Mouse (Mus musculus) MEL (cell line): ENCODE data around the gene Naa16. TPM values are rescaled to one million over a fixed set of nuclear protein-coding genes. Genes with fewer than 3 reads are reported as not detected.

Source experiments
- DNase-seq: peaks from one replicate; pipeline ENCODE4 v3.0.0; 2011; ENCODE audit warnings: low read depth, low spot score
- H3K27ac ChIP-seq: 2 replicates; pipeline ENCODE4 v1.5.1; 2012; ENCODE audit warnings: low read depth, mild to moderate bottlenecking, control low read depth, low read length, moderate library complexity; ENCODE audit not compliant: control insufficient read depth
- H3K27me3 ChIP-seq, 2 experiments: fragments of 150-350 bp in 1 of 2; sonication (generic) in 1 of 2; 2 replicates each; pipeline ENCODE4 v1.6.1; 2012; ENCODE audit warnings: low read length in 2 of 2, mild to moderate bottlenecking in 2 of 2, improper control_type of control experiment in 1 of 2, moderate library complexity in 1 of 2; ENCODE audit not compliant: insufficient read depth in 2 of 2, control insufficient read depth in 1 of 2
- H3K36me3 ChIP-seq, 2 experiments: 2 replicates each; pipeline ENCODE4 v1.6.1; 2012 to 2014; ENCODE audit warnings: low read length in 2 of 2, improper control_type of control experiment in 1 of 2, inconsistent platforms in 1 of 2, mild to moderate bottlenecking in 1 of 2; ENCODE audit not compliant: insufficient read depth in 2 of 2, control insufficient read depth in 1 of 2
- H3K4me1 ChIP-seq, 2 experiments: fragments of 150-350 bp in 1 of 2; sonication (generic) in 1 of 2; 2 replicates each; pipeline ENCODE4 v1.6.1; 2012; ENCODE audit warnings: low read length in 2 of 2, improper control_type of control experiment in 1 of 2, mild to moderate bottlenecking in 1 of 2; ENCODE audit not compliant: insufficient read depth in 2 of 2, control insufficient read depth in 1 of 2
- H3K4me3 ChIP-seq, 2 experiments: fragments of 150-350 bp in 1 of 2; sonication (generic) in 1 of 2; 2 replicates each; pipeline ENCODE4 v1.5.1; 2012; ENCODE audit warnings: low read depth in 2 of 2, low read length in 2 of 2, mild to moderate bottlenecking in 2 of 2, moderate library complexity in 2 of 2, control low read depth in 1 of 2, improper control_type of control experiment in 1 of 2; ENCODE audit not compliant: control insufficient read depth in 1 of 2, insufficient read depth in 1 of 2
- H3K79me2 ChIP-seq: 2 replicates; pipeline ENCODE4 v1.6.1; 2012; ENCODE audit warnings: mild to moderate bottlenecking, low read length, moderate library complexity; ENCODE audit not compliant: control insufficient read depth, poor library complexity, insufficient read depth
- H3K9ac ChIP-seq: 2 replicates; pipeline ENCODE4 v1.6.1; 2012; ENCODE audit warnings: low read depth, mild to moderate bottlenecking, control low read depth, low read length, moderate library complexity; ENCODE audit not compliant: control insufficient read depth, poor library complexity, severe bottlenecking
- H3K9me3 ChIP-seq: fragments of 150-350 bp; sonication (generic); replicated peaks from 2 replicates; pipeline ENCODE4 v1.6.1; 2012; ENCODE audit warnings: mild to moderate bottlenecking, low read length, improper control_type of control experiment, moderate library complexity; ENCODE audit not compliant: insufficient read depth
- BHLHE40 ChIP-seq: IDR thresholded peaks from 2 replicates; pipeline ENCODE4 v1.6.1; 2012; ENCODE audit warnings: low read depth, mild to moderate bottlenecking, inconsistent platforms, low read length, improper control_type of control experiment, borderline replicate concordance
- CHD1 ChIP-seq: IDR thresholded peaks from 2 replicates; pipeline ENCODE4 v1.6.1; 2012; ENCODE audit warnings: low read depth, mild to moderate bottlenecking, inconsistent platforms, low read length, improper control_type of control experiment
- EP300 ChIP-seq, 2 experiments: IDR thresholded peaks; 2 replicates each; pipeline ENCODE4 v1.6.1; 2011; ENCODE audit warnings: improper control_type of control experiment in 2 of 2, low read length in 2 of 2, low read depth in 1 of 2, mild to moderate bottlenecking in 1 of 2
- ETS1 ChIP-seq: IDR thresholded peaks from 2 replicates; pipeline ENCODE4 v1.6.1; 2012; ENCODE audit warnings: low read depth, mild to moderate bottlenecking, inconsistent platforms, low read length, improper control_type of control experiment, moderate library complexity
- GABPA ChIP-seq: IDR thresholded peaks from 2 replicates; pipeline ENCODE4 v1.6.1; 2012; ENCODE audit warnings: low read depth, mild to moderate bottlenecking, inconsistent platforms, low read length, improper control_type of control experiment, moderate library complexity
- GATA1 ChIP-seq: IDR thresholded peaks from 2 replicates; pipeline ENCODE4 v1.6.1; 2011; ENCODE audit warnings: low read depth, low read length, improper control_type of control experiment
- MAFK ChIP-seq: IDR thresholded peaks from 2 replicates; pipeline ENCODE4 v1.6.1; 2011; ENCODE audit warnings: low read depth, mild to moderate bottlenecking, low read length, improper control_type of control experiment, borderline replicate concordance
- MAX ChIP-seq: IDR thresholded peaks from 2 replicates; pipeline ENCODE4 v1.6.1; 2011; ENCODE audit warnings: low read length, improper control_type of control experiment
- MEF2A ChIP-seq: IDR thresholded peaks from 2 replicates; pipeline ENCODE4 v1.6.1; 2014; ENCODE audit warnings: low read depth, mild to moderate bottlenecking, inconsistent platforms, low read length, improper control_type of control experiment; ENCODE audit not compliant: poor library complexity, insufficient replicate concordance, severe bottlenecking; ENCODE audit errors: extremely low read depth
- MXI1 ChIP-seq: IDR thresholded peaks from 2 replicates; pipeline ENCODE4 v1.6.1; 2011; ENCODE audit warnings: mild to moderate bottlenecking, low read depth, low read length, improper control_type of control experiment
- NELFE ChIP-seq: IDR thresholded peaks from 2 replicates; pipeline ENCODE4 v1.6.1; 2011; ENCODE audit warnings: low read depth, low read length, improper control_type of control experiment
- RAD21 ChIP-seq: IDR thresholded peaks from 2 replicates; pipeline ENCODE4 v1.6.1; 2011; ENCODE audit warnings: mild to moderate bottlenecking, low read depth, low read length, improper control_type of control experiment
- RCOR1 ChIP-seq: IDR thresholded peaks from 2 replicates; pipeline ENCODE4 v1.6.1; 2012; ENCODE audit warnings: low read depth, mild to moderate bottlenecking, inconsistent platforms, low read length, improper control_type of control experiment
- TAL1 ChIP-seq: IDR thresholded peaks from 2 replicates; pipeline ENCODE4 v1.6.1; 2012; ENCODE audit warnings: mild to moderate bottlenecking, inconsistent platforms, low read length, moderate library complexity, mixed read lengths
- TBP ChIP-seq: IDR thresholded peaks from 2 replicates; pipeline ENCODE4 v1.8.0; 2011; ENCODE audit warnings: low read depth, low read length, improper control_type of control experiment
- TCF12 ChIP-seq: IDR thresholded peaks from 2 replicates; pipeline ENCODE4 v1.6.1; 2014; ENCODE audit warnings: low read depth, mild to moderate bottlenecking, inconsistent platforms, low read length, improper control_type of control experiment, moderate library complexity
- UBTF ChIP-seq: IDR thresholded peaks from 2 replicates; pipeline ENCODE4 v1.6.1; 2012; ENCODE audit warnings: low read depth, mild to moderate bottlenecking, inconsistent platforms, low read length, improper control_type of control experiment, moderate library complexity, borderline replicate concordance; ENCODE audit not compliant: insufficient read depth
- polyA plus RNA-seq, 2 experiments: library from polyadenylated mRNA; stranded (reverse) in 1 of 2; unstranded in 1 of 2; fragments of >175 nt in 1 of 2; fragments of >200 nt in 1 of 2; gene quantifications; 2 replicates each; pipeline versions ENCODE4 v1.2.1 to v1.2.4; 2012; ENCODE audit warnings: low replicate concordance in 2 of 2, low read depth in 1 of 2; ENCODE audit not compliant: insufficient read length in 2 of 2, insufficient read depth in 1 of 2, missing spikeins in 1 of 2
- total RNA-seq: library from RNA; depleted of rRNA; stranded (reverse); fragments of 300-350 nt; gene quantifications from 2 replicates; pipeline ENCODE4 v1.2.3, GENCODE M21; 2012

Gene Naa16
- total and polyA plus RNA-seq, 3 experiments = 22.4 to 51.6 TPM; not detected in 1

- TF ChIP-seq EP300 (IDR thresholded peaks at IDR 0.05; ENCODE audit: low read depth in 1 of 2, low read length in 2 of 2) (peak; percentile 71), GATA1 (peak; percentile 70), NELFE (no peak), CHD1 (no peak), ETS1 (peak; percentile 65; the same call in 1 of the 2 replicates), TAL1 (0 out of 2 replicates have a peak, but pooled peaks have one; percentile 24), RCOR1 (0 out of 2 replicates have a peak, but pooled peaks have one; percentile 36), RAD21 (no peak), TBP (no peak), MAFK (no peak), GABPA (no peak), TCF12 (peak; percentile 77), UBTF (no peak)
Measured at GRCm38 (mm10) chr14:79296201-79296600, 94.4 kb downstream of the Naa16 start.

GRCm38 (mm10) chr14:79295579-79295978, 95.0 kb downstream of the Naa16 start:
- H3K9ac ChIP-seq = peak overlapping the region; percentile 19
- H3K27me3 ChIP-seq = no peaks in the 10 kb centered on the region
- H3K9me3 ChIP-seq = no peaks in the 10 kb centered on the region
- no peak for DNase-seq
- H3K79me2 ChIP-seq = no peaks in the 10 kb centered on the region
- H3K4me3 ChIP-seq = peak overlapping the region; percentile 26 to 47
- H3K36me3 ChIP-seq = peaks cover 0 to 28% of the 10 kb centered on the region in 2 experiments; a peak in 2 of 4 replicates
- H3K27ac ChIP-seq = no peak overlapping the region
- H3K4me1 ChIP-seq = peaks cover 14 to 43% of the 10 kb centered on the region in 2 experiments
- TF ChIP-seq MAX = peak; percentile 32; the same call in 1 of the 2 replicates
- no peak; the same call in 1 of the 2 replicates for TF ChIP-seq BHLHE40
- TF ChIP-seq MXI1 = 0 out of 2 replicates have a peak, but pooled peaks have one; percentile 11
- no peak for TF ChIP-seq MEF2A
- TF ChIP-seq, all 39 proteins: peak for 2

More at GRCm38 (mm10) chr14:79296201-79296600, 94.4 kb downstream of the Naa16 start:
- H3K79me2 ChIP-seq = no peaks in the 10 kb centered on the region
- peak overlapping the region; percentile 27 to 47 for H3K4me3 ChIP-seq
- peaks cover 14 to 49% of the 10 kb centered on the region in 2 experiments for H3K4me1 ChIP-seq
- H3K27me3 ChIP-seq = no peaks in the 10 kb centered on the region
- H3K36me3 ChIP-seq = peaks cover 0 to 28% of the 10 kb centered on the region in 2 experiments; a peak in 2 of 4 replicates
- no peak overlapping the region for H3K27ac ChIP-seq
- no peaks in the 10 kb centered on the region for H3K9me3 ChIP-seq
- H3K9ac ChIP-seq = peak overlapping the region; percentile 19; the same call in 1 of the 2 replicates
- DNase-seq = peak; percentile 54
